Mouse (Mus musculus) C2C12 (cell line): ENCODE measurements around the gene Cntfr.
"Not testable (repeated sequence)": the region's sequence is repeated elsewhere in the genome, so short reads cannot be mapped to it uniquely, and the experiment has no call there.

Experiments
- CTCF ChIP-seq: IDR thresholded peaks from one replicate; pipeline ENCODE4 v1.5.1; 2011; ENCODE audit not compliant: control insufficient read depth, insufficient read depth, insufficient read length
- MAX ChIP-seq: IDR thresholded peaks from one replicate; pipeline ENCODE4 v1.6.1; 2011; ENCODE audit warnings: mild to moderate bottlenecking, control low read depth
- MYOD1 ChIP-seq: IDR thresholded peaks from one replicate; pipeline ENCODE4 v1.6.1; 2011; ENCODE audit warnings: low read depth; ENCODE audit not compliant: control insufficient read depth, insufficient read length
- MYOG ChIP-seq: IDR thresholded peaks from one replicate; pipeline ENCODE4 v1.6.1; 2011; ENCODE audit not compliant: control insufficient read depth, insufficient read length; ENCODE audit errors: extremely low read depth
- USF1 ChIP-seq: IDR thresholded peaks from one replicate; pipeline ENCODE4 v1.6.1; 2011; ENCODE audit warnings: low read depth, mild to moderate bottlenecking, control low read depth, moderate library complexity

DNA sequence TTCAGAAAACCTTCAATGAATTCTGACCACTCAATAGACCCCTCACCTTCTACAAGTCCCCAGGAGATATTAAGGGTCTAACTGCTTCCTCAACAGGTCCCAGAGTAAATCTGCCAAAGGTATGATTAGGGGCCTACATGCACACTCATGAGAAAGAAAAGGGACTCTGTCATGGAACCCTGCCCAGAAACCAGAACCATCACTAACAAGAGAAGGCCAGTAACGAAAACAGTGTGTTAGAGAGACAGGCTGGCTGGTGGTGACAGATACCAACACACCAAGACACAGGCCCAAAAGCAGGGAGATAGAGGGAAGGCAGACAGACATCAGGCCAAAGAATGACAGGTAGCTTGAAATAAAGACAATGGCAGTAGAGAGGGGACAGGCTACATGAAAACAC lies 8.3 kb downstream of the Cntfr start:
- not testable (repeated sequence) for TF ChIP-seq CTCF, MAX, MYOD1, USF1, MYOG
